Mouse (Mus musculus): ENCODE results near the gene Rab38. TPM values are rescaled to one million over a fixed set of nuclear protein-coding genes. Genes with fewer than 3 reads are reported as not detected.

Rab38 gene
- polyA plus RNA-seq (2012; rRNA removed) = 0.41 and 0.46 TPM in 2 replicates

DNA sequence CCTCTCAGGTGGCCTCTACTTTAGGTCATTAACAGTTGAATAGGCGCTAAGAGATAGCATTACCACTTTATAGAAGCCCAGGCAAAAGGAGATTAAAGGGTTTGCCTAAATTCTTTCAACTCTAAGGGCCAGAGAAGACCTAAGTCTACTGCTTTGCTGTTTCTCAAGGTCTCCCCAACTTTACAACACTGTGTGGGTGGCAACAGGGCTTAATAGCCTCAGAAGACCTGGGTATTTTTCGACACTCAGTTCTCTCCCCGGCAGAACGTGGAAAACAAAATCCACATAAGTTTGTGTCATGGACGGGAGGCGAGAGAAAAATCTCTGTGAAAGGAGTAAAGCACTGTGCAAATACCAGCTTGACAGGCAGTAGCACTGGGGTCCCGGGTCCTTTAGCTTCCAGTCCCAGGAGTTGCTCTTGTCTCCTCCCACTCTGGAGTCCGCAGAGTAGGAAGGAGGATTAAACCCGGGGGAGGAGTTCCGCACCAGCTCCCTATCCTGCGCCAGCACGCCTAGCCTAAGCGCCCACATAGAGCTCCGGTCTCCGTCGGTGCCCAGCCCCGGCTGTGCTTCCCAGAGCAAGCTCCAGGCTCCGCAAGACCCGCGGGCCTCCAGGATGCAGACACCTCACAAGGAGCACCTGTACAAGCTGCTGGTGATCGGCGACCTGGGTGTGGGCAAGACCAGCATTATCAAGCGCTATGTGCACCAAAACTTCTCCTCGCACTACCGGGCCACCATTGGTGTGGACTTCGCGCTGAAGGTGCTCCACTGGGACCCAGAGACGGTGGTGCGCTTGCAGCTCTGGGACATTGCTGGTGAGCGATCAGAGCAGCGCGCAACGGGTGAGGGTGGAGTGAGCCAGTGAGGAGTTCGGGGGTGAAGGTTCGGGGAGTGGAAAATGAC lies at the start of gene Rab38:
Gene Rab38 (plus strand): TSS at position 488 of the 906 bp plus-strand sequence.
- no peaks in the 10 kb centered on the region for H3K36me3 ChIP-seq (ENCODE audit: control insufficient read depth, insufficient read depth, low read length)
- 3% methylated on average over 35 of the region's 35 CpGs for WGBS
- H3K4me1 ChIP-seq (ENCODE audit: control insufficient read depth, insufficient read depth, insufficient read length, low read length) = no peaks in the 10 kb centered on the region
- H3K4me3 ChIP-seq (ENCODE audit: low read depth, low read length) = peak within 1 kb of the TSS; percentile 50
- H3K27me3 ChIP-seq (ENCODE audit: control insufficient read depth, insufficient read depth, low read length) = no peaks in the 10 kb centered on the region
- TF ChIP-seq POLR2A (IDR thresholded peaks at IDR 0.05; ENCODE audit: low read depth, low read length) = no peak
- no peak for TF ChIP-seq CTCF (IDR thresholded peaks at IDR 0.05; ENCODE audit: extremely low read depth, insufficient read length, insufficient replicate concordance, low read depth, low read length)
- no peak within 1 kb of the TSS for H3K27ac ChIP-seq (ENCODE audit: insufficient read depth, low read depth, low read length)

DNA sequence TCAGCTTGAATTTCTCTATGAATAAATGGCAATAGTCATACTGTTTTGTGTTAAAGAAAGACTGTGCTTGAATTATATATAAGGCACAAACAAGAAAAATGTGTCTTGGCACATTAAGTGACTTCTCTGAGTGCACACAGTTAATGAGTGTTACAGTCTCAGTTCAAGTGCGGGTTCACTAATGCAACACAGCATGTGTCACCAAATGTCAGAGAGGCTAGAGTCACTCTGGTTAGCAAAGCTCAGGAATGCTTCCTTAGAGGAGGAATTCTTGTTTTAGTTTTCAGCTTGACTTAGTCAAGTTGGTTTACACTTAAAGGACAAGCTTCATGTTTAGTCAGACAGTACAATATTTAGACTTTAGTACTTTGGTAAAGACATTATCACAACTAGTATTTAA lies 35.5 kb upstream of the Rab38 start:
- no peaks in the 10 kb centered on the region for H3K4me1 ChIP-seq (ENCODE audit: control insufficient read depth, insufficient read depth, insufficient read length, low read length)
- TF ChIP-seq POLR2A (IDR thresholded peaks at IDR 0.05; ENCODE audit: low read depth, low read length) (no peak), CTCF (IDR thresholded peaks at IDR 0.05; ENCODE audit: extremely low read depth, insufficient read length, insufficient replicate concordance, low read depth, low read length) (no peak)
- H3K27me3 ChIP-seq (ENCODE audit: control insufficient read depth, insufficient read depth, low read length) = no peaks in the 10 kb centered on the region
- H3K36me3 ChIP-seq (ENCODE audit: control insufficient read depth, insufficient read depth, low read length) = no peaks in the 10 kb centered on the region
- H3K4me3 ChIP-seq (ENCODE audit: low read depth, low read length) = no peak overlapping the region
- no peak overlapping the region for H3K27ac ChIP-seq (ENCODE audit: insufficient read depth, low read depth, low read length)
- 67% methylated on average over 1 of the region's 1 CpGs for WGBS

DNA sequence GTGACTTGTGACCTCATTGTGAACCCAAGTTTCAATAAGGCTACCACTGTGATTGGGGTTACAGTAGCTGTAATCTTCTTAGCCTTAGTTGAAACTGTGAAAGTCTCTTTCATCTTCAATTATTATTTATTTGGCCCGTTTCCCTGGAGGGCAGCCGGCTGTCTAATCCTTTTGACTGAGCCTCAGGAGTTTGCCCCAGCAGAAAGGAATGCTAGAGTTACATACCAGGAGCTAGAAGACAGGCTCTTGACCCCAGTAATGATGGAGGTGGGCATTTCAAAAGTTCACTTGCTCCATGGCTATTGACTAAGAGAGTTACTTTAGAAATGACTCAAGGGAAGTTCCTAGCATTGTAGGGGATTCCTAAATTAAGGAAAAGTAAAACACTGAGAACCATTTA lies 34.3 kb upstream of the Rab38 start:
- Histone ChIP-seq H3K4me3 (ENCODE audit: low read depth, low read length) (no peak overlapping the region), H3K4me1 (ENCODE audit: control insufficient read depth, insufficient read depth, insufficient read length, low read length) (no peaks in the 10 kb centered on the region), H3K36me3 (ENCODE audit: control insufficient read depth, insufficient read depth, low read length) (no peaks in the 10 kb centered on the region), H3K27me3 (ENCODE audit: control insufficient read depth, insufficient read depth, low read length) (no peaks in the 10 kb centered on the region), H3K27ac (ENCODE audit: insufficient read depth, low read depth, low read length) (no peak overlapping the region)
- WGBS = 41% methylated on average over 2 of the region's 2 CpGs
- TF ChIP-seq POLR2A (IDR thresholded peaks at IDR 0.05; ENCODE audit: low read depth, low read length) (no peak), CTCF (IDR thresholded peaks at IDR 0.05; ENCODE audit: extremely low read depth, insufficient read length, insufficient replicate concordance, low read depth, low read length) (no peak)

DNA sequence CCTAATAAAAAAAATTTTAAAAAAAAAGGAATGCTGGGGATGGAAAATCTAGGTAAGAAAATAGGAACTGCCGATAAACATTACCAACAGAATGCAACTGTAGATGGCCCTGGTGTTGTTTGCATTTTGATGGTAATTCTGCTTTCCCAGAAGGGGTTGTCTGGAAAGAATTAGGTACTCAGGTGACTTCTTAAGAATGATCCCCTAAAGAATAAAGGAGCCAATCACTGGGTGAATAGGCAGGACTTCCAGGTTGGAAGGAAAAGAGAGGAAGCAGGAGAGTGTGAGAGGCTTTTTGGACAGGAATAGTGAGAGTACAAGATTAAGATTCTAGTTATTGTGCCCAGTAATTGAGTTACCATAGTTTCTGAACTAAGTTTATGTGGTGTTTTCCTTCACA lies 24.8 kb upstream of the Rab38 start:
- Histone ChIP-seq H3K4me1 (ENCODE audit: control insufficient read depth, insufficient read depth, insufficient read length, low read length) (no peaks in the 10 kb centered on the region), H3K4me3 (ENCODE audit: low read depth, low read length) (no peak overlapping the region), H3K27ac (ENCODE audit: insufficient read depth, low read depth, low read length) (no peak overlapping the region), H3K27me3 (ENCODE audit: control insufficient read depth, insufficient read depth, low read length) (no peaks in the 10 kb centered on the region), H3K36me3 (ENCODE audit: control insufficient read depth, insufficient read depth, low read length) (no peaks in the 10 kb centered on the region)
- TF ChIP-seq POLR2A (IDR thresholded peaks at IDR 0.05; ENCODE audit: low read depth, low read length) = no peak
- no peak for TF ChIP-seq CTCF (IDR thresholded peaks at IDR 0.05; ENCODE audit: extremely low read depth, insufficient read length, insufficient replicate concordance, low read depth, low read length)
- WGBS = 91% methylated on average over 1 of the region's 1 CpGs

DNA sequence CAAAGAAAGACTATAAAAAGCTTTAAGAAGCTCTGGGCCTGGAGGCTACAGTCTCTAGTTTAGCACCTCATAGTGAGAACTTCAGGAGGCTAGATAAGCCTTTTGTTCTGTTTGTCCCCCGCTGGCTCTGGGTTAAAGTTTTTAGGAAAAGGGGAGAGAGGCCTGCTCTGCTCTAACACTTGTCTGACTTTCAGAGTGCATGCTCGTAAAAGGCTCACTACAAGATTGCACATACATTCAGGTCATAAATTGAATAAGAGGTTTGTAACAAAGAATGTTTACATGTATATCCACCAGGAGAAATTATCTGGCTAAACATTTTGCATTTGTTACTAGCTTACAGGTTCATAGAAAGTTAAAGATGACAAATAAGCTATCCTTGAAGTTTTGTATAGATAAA lies 23.6 kb upstream of the Rab38 start:
- Histone ChIP-seq H3K4me3 (ENCODE audit: low read depth, low read length) (no peak overlapping the region), H3K27me3 (ENCODE audit: control insufficient read depth, insufficient read depth, low read length) (no peaks in the 10 kb centered on the region), H3K27ac (ENCODE audit: insufficient read depth, low read depth, low read length) (no peak overlapping the region), H3K36me3 (ENCODE audit: control insufficient read depth, insufficient read depth, low read length) (no peaks in the 10 kb centered on the region), H3K4me1 (ENCODE audit: control insufficient read depth, insufficient read depth, insufficient read length, low read length) (no peaks in the 10 kb centered on the region)
- TF ChIP-seq CTCF (IDR thresholded peaks at IDR 0.05; ENCODE audit: extremely low read depth, insufficient read length, insufficient replicate concordance, low read depth, low read length) (no peak), POLR2A (IDR thresholded peaks at IDR 0.05; ENCODE audit: low read depth, low read length) (no peak)
- 67% methylated on average over 2 of the region's 2 CpGs for WGBS

DNA sequence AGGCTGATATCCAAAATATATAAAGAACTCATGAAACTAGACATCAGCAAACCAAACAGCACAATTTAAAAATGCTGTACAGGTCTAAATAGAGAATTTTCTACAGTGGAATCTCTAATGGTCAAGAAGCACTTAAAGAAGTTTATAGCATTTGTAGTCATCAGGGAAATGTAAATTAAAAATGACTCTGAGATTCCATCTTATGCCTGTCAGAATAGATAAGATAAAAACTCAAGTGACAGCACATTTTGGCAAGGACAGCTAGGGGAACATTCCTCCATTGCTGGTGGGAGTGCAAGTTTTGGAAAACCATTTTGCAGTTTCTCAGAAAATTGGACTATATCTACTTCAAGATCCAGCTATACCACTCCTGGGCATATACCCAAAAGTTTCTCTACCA lies 8.3 kb upstream of the Rab38 start:
- Histone ChIP-seq H3K27me3 (ENCODE audit: control insufficient read depth, insufficient read depth, low read length) (no peaks in the 10 kb centered on the region), H3K27ac (ENCODE audit: insufficient read depth, low read depth, low read length) (no peak overlapping the region), H3K4me1 (ENCODE audit: control insufficient read depth, insufficient read depth, insufficient read length, low read length) (no peaks in the 10 kb centered on the region), H3K4me3 (ENCODE audit: low read depth, low read length) (no peak overlapping the region), H3K36me3 (ENCODE audit: control insufficient read depth, insufficient read depth, low read length) (no peaks in the 10 kb centered on the region)
- TF ChIP-seq POLR2A (IDR thresholded peaks at IDR 0.05; ENCODE audit: low read depth, low read length) = no peak
- TF ChIP-seq CTCF (IDR thresholded peaks at IDR 0.05; ENCODE audit: extremely low read depth, insufficient read length, insufficient replicate concordance, low read depth, low read length) = no peak

DNA sequence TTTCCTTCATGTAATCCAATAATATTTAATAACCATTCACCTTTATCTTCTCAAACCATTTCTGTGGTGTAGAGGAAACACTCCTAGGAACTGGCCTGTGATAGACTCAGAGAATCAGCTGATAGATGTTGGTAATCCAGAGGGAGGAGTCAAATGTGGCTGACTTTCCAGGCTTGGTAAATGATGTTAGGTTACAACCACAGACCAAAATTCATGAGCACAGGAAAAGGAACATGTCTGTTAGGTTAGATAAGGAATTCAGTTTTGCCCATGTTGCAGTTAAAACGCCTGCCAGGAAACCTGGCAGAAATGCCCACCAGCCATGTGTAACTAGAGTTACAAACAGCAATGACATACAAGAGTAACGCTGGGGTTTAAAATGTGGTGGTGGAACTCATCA lies 6.2 kb upstream of the Rab38 start:
- Histone ChIP-seq H3K27me3 (ENCODE audit: control insufficient read depth, insufficient read depth, low read length) (no peaks in the 10 kb centered on the region), H3K36me3 (ENCODE audit: control insufficient read depth, insufficient read depth, low read length) (no peaks in the 10 kb centered on the region), H3K27ac (ENCODE audit: insufficient read depth, low read depth, low read length) (no peak overlapping the region), H3K4me1 (ENCODE audit: control insufficient read depth, insufficient read depth, insufficient read length, low read length) (no peaks in the 10 kb centered on the region), H3K4me3 (ENCODE audit: low read depth, low read length) (no peak overlapping the region)
- 68% methylated on average over 2 of the region's 2 CpGs for WGBS
- no peak for TF ChIP-seq POLR2A (IDR thresholded peaks at IDR 0.05; ENCODE audit: low read depth, low read length)
- TF ChIP-seq CTCF (IDR thresholded peaks at IDR 0.05; ENCODE audit: extremely low read depth, insufficient read length, insufficient replicate concordance, low read depth, low read length) = no peak
